Mouse (Mus musculus) urinary bladder, postnatal 25 days (tissue): ENCODE measurements at regions not wholly inside any gene's neighbourhood (a gene's known extent, or its start where the extent isn't known, plus 50 kb on each side); places are given as distances from the start of the nearest gene placed in this dataset.

Source experiments
- DNase-seq: peaks from one replicate; pipeline ENCODE4 v3.0.0; 2022; ENCODE audit warnings: low spot score

DNA sequence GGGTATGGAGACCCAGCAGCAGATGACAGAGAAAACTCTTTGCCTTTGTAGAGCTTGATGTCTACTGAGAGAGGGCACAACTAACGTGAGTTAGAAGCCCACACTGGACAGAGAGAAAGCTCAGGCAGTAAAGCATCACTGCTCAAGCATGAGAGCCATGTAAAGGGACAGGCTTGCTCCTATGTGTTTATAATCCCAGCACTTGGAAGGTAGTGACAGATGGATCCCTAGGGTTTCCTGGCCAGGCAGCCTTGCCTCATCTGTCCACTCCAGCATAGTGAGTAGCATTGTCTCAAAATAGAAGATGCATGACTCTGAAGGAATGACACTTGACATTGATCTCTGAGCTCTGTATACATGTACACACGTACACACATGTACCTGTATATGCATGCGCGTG is 55.9 kb upstream of the Cnksr3 start:
- no peak for DNase-seq

DNA sequence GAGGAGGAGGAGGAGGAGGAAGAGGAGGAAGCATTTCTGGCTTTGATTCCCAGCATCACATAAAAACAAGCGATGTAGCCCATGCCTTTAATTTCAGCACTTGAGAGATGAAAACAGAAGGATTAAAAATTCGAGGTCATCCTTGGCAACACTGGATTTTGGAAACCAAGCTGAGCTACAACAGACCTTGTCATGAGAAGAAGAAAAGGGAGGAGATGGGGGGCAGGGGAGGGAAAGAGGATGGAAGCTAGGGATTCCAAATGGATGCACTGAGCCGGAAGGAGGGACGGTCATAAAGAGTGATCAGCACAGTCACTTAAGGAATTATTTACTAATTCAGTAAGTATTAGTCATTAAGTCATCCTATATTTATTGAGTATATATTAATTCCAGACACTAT is 55.1 kb upstream of the Cnksr3 start:
- DNase-seq = no peak

DNA sequence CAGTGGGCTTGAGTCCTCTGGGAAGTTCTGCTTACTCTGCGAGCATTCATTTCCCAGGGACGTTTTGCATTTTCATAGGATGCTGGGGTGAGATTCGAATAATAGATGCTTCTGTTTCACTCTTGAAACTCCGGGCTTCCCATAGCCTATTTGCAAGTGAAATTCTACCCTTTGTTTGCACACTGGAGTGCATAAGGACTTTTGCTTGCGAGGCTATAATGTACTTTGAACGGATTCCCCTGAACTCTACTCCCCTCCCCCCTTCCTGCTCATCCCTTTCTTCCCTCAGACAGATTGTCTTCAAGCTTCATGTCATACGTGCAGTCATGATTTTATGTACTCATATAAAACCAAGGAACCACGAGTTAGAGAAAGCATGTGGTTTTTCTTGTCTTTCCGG is 53.4 kb upstream of the Cnksr3 start:
- DNase-seq = no peak

DNA sequence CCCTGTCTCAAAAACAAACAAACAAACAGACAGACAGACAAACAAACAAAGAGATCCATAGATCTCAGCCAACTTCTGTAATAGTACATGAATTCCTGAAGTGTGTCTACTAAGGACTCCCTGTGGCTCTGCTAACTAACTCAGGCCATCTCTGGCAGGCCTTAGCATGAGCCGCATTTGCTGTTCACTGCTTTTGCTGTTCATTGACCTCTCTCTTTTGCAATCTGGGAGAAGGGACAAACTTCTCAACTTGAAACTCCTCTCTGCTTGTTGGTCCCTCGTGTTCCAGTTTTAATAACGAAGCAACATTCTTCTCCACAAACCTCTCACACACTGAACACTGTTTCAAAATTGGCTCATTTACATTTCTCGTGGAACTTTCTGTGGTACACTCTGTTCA is 52.7 kb upstream of the Cnksr3 start:
- no peak for DNase-seq
